Mouse (Mus musculus) embryonic facial prominence, embryonic 10.5 days (tissue): ENCODE measurements around the gene Igf2r. TPM values are rescaled to one million over a fixed set of nuclear protein-coding genes. Genes with fewer than 3 reads are reported as not detected.
A peak's percentile ranks its signal among the peaks of the same experiment; 100 is the strongest.

Experiments
- DNase-seq: peaks from one replicate; pipeline ENCODE4 v3.0.0-alpha.2; 2017; ENCODE audit warnings: low spot score
- H3K27ac ChIP-seq: fragments of 300-500 bp; sonication (generic); replicated peaks from 2 replicates; pipeline ENCODE4 v1.5.1; 2016; ENCODE audit warnings: mild to moderate bottlenecking
- H3K27me3 ChIP-seq: fragments of 300-500 bp; sonication (generic); replicated peaks from 2 replicates; pipeline ENCODE4 v1.6.1; 2016; ENCODE audit warnings: low read depth, mild to moderate bottlenecking; ENCODE audit not compliant: poor library complexity, severe bottlenecking
- H3K36me3 ChIP-seq: fragments of 300-500 bp; sonication (generic); replicated peaks from 2 replicates; pipeline ENCODE4 v1.6.1; 2016; ENCODE audit warnings: mild to moderate bottlenecking, moderate library complexity
- H3K4me1 ChIP-seq: fragments of 300-500 bp; sonication (generic); 2 replicates; pipeline ENCODE4 v1.6.1; 2016
- H3K4me3 ChIP-seq: fragments of 300-500 bp; sonication (generic); 2 replicates; pipeline ENCODE4 v1.5.1; 2016; ENCODE audit warnings: mild to moderate bottlenecking, moderate library complexity
- H3K9me3 ChIP-seq: fragments of 300-500 bp; sonication (generic); 2 replicates; pipeline ENCODE4 v1.6.1; 2016; ENCODE audit warnings: mild to moderate bottlenecking
- WGBS: fragments of 180-500 bp; shearing (Covaris S2); methylation state at CpG from one replicate; pipeline ENCODE4 v1.1.7; 2016; 5-methylcytosine and 5-hydroxymethylcytosine counted together
- polyA plus RNA-seq: library from polyadenylated mRNA; unstranded; fragments of >200 nt; fragmentation: Nextera tagmentation; extraction: Ambion mirVana; gene quantifications from 2 replicates; pipeline ENCODE4 v1.2.1, GENCODE M21; 2016

Gene Igf2r
- polyA plus RNA-seq, 1 experiment from 2014 or later: 27.2 TPM

DNA sequence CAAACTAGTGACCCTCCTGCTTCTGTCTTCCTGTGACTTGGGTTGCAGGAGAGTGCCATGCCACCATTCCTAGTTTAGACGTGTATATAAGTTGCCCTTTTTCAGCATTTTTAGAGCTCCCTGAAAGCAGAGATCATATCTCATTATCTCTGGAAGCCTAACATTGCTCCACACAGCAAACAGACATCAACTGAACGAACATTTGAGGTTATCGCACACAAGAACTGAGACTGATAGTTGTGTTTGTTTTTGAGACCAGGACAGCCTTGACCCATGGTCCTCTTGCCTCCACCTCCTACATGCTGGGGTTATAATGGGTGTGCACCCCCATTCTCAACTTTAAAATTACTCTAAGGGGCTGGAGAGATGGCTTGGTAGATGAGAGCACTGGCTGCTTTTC lies 27.2 kb upstream of the Igf2r start:
- WGBS: 84% methylated on average over 3 of the region's 3 CpGs
- Histone ChIP-seq H3K27ac (no peak overlapping the region), H3K36me3 (peaks cover 20% of the 10 kb centered on the region), H3K27me3 (no peaks in the 10 kb centered on the region), H3K4me3 (no peak overlapping the region), H3K9me3 (no peaks in the 10 kb centered on the region), H3K4me1 (peaks cover 38% of the 10 kb centered on the region)
- no peak for DNase-seq

DNA sequence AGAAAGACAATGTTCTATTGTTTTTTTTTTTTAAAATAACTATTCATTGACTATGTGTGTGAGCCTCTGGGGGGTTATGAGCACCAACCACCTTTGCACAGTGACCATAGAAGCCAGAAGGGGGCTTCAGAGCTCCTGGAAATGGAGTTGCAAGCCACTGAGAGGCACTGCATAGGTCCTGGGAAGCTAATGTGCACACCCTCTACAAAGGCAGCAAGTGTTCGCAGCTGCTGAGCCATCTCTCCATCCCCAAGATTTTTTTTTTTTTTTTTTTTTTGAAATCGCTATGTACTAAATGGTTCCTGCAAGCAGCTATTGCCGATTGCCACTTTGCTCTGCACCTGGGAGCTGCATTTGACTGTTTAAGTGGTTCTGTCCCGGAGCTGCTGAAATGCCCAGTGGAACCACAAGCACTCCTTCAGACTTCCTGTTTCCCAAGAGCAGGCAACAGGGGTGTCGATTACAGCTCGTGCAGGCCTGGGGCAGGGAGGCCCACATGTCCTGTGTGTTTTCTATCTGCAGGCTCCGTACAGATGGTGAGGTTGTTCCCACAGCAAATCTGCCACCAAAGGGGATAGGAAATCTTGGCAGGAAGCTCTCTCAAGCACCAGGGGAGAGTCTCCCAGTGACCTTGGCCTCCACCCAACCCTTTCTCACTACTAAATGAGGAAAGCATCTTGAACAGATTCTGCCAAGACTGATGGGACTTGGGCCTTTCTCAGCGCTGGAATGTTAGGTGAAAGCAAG lies 24.4 kb upstream of the Igf2r start:
- Histone ChIP-seq H3K27me3 (no peaks in the 10 kb centered on the region), H3K4me1 (peaks cover 58% of the 10 kb centered on the region), H3K36me3 (peaks cover 21% of the 10 kb centered on the region), H3K27ac (peak overlapping the region; percentile 76), H3K4me3 (no peak overlapping the region), H3K9me3 (no peaks in the 10 kb centered on the region)
- 49% methylated on average over 8 of the region's 8 CpGs for WGBS
- peak; percentile 62 for DNase-seq

DNA sequence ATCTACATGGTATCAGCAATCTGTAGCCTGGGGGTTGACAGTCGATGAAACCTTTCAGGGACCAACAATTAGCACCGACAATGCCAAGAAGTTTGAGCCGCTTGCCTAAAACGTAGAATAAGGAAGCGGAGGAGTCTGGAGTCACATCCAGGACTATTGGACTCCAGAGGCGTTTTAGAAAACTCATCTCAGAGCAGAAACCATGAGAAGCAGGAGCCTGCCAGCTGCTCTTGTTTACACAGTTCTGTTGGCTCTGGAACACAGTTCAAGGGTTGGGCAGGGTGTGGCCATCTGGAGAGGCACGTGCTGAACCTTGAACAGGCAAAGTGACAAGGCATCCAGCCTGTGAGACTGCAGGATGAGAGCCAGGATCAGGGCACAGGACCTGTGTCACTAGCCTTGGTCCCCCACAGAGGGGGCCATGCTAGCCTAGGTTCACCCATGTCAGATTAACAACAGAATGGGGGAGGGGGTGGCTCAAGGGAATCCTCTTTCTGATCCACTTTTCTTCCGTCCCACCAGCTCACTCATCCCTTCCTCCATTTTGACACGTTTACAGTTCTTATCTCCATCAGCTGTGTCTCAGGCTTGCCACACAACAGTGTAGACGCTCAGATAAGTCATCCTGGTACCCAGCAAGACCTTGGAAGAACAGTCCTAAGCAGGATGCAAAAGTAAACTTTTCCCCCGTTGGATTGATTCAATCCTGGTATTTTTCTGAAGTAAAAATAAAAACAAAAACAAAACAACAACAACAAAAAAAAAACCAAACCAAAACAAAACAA lies 23.1 kb upstream of the Igf2r start:
- Histone ChIP-seq H3K4me1 (peaks cover 58% of the 10 kb centered on the region), H3K36me3 (peaks cover 24% of the 10 kb centered on the region), H3K4me3 (no peak overlapping the region), H3K27me3 (no peaks in the 10 kb centered on the region), H3K27ac (peak overlapping the region; percentile 65), H3K9me3 (peaks cover 10% of the 10 kb centered on the region)
- DNase-seq: no peak
- WGBS: 75% methylated on average over 11 of the region's 11 CpGs

DNA sequence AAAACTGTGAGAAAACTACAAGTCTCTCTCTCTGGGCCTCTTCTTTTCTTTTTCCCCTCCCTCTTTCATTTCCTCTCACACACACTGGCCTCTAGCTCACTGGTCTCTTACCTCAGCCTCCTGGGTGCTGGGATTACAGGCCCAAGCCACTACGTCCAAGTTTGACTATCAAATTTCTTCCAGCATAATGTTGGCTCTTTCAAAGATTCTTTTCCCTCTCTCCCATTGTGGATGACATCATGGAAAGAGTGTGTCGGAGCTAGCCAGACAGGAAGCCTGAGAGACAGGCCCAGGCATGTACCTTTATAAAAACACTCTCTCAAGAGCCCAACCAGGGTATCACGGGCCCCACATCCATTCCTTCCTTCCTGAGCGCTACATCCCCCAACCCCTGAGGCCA lies 22.0 kb upstream of the Igf2r start:
- no peaks in the 10 kb centered on the region for H3K27me3 ChIP-seq
- 37% methylated on average over 4 of the region's 4 CpGs for WGBS
- peaks cover 10% of the 10 kb centered on the region for H3K9me3 ChIP-seq
- H3K27ac ChIP-seq: peak overlapping the region; percentile 81
- DNase-seq: peak; percentile 50
- no peak overlapping the region for H3K4me3 ChIP-seq
- peaks cover 34% of the 10 kb centered on the region for H3K36me3 ChIP-seq
- peaks cover 58% of the 10 kb centered on the region for H3K4me1 ChIP-seq

DNA sequence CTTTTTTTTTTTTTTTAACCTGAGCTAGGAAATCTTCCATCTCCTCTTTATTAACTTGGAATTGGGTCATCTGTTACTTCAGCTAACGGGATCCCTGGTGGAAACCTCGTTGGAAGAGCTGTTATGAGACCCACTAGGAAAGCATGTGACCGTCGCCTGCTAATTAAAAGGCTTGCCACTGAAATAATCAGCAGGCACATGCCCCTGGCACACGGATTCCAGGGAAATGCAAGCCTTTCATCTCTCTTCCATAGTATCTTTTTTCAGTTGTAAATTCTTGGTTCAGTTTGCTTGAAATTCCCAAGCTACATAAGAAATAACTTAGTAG lies 21.6 kb upstream of the Igf2r start:
- Histone ChIP-seq H3K36me3 (peaks cover 38% of the 10 kb centered on the region), H3K9me3 (peaks cover 10% of the 10 kb centered on the region), H3K27me3 (no peaks in the 10 kb centered on the region), H3K4me1 (peaks cover 58% of the 10 kb centered on the region), H3K27ac (peak overlapping the region; percentile 81), H3K4me3 (no peak overlapping the region)
- no peak for DNase-seq
- WGBS: 26% methylated on average over 5 of the region's 5 CpGs

DNA sequence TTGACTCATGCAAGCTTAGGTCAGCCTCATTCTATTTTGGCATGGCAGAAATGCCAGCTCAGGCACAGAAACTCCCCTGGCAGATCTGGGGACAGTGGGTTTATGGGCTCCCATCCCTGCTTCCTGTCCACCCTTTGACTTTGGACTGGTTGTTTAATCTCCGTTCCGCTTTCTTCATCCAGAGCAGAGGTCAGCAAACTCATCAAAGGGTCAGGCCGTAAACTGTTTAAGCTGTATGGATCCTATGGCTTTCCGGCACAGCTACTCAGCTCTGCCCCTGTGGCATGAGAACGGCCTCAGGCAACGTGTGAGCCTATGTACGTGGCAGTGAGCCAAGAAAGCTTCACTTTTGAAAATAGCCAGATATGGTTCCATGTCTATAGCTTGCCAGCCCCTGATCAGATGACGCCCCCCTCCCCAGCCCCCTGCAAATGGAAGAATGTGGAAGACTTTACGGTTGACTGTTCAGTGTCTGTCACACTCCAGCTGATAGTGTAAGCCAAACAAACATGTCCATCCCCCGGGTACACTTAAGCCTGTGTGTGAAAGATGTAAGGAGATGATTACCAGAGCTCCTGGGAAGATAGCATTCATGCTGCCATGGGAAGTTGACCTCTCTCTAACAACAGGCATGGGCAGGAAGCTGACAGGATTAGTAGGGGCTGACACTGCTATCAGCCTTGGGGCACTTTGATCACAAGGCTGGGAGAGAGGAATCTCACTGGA lies 21.1 kb upstream of the Igf2r start:
- Histone ChIP-seq H3K27ac (peak overlapping the region; percentile 81), H3K36me3 (peaks cover 42% of the 10 kb centered on the region), H3K4me1 (peaks cover 55% of the 10 kb centered on the region), H3K27me3 (no peaks in the 10 kb centered on the region), H3K4me3 (no peak overlapping the region), H3K9me3 (peaks cover 10% of the 10 kb centered on the region)
- 12% methylated on average over 10 of the region's 10 CpGs for WGBS
- DNase-seq: peak; percentile 77

DNA sequence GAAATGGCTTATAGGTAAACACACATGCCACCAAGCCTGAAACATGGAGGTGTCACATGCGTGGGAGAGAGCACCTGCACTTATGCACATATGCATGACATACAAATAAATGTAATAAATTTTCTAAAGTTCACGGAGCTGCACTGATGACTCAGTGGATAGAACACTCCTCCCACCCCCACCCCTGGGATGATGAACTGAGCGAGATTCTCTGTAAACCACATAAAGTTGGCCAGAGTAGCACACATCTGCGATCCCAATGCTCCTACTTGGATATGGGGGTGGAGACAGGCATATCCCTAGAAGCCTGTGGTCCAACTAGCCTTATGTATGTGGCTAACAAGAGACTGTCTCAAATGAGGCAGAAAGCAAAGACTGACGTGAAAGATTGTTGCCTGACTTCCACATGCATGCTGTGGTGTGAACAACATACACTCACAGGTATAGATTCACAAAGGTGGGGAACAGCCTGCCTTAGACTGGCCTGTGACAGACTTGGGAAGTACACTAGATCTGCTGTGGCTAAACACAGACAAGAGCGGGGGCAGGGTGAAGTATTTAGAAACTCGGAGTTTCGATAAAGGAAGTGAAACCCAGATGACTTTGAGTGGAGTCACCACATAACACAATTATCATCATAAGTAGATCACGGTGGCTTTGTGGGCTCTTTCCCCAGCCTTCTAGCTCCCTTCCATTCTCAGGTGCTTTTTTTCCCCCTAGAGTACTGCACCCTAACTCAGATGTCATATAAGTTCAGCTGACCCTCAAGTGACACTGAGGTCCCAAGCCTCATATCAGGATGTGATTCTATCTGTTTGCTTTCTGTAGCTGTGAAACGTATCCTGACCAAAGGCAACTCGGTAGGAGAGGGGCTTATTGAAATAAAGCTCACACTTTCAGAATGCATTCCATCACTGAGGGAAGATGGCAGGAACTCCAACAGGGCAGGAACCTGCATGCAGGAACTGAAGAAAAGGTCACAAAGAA lies 13.7 kb upstream of the Igf2r start:
- Histone ChIP-seq H3K27ac (no peak overlapping the region; the same call in 1 of the 2 replicates), H3K27me3 (no peaks in the 10 kb centered on the region), H3K36me3 (peaks cover 35% of the 10 kb centered on the region), H3K9me3 (peaks cover 5% of the 10 kb centered on the region), H3K4me3 (no peak overlapping the region), H3K4me1 (peaks cover 38% of the 10 kb centered on the region)
- DNase-seq: no peak
- WGBS: 74% methylated on average over 11 of the region's 11 CpGs

DNA sequence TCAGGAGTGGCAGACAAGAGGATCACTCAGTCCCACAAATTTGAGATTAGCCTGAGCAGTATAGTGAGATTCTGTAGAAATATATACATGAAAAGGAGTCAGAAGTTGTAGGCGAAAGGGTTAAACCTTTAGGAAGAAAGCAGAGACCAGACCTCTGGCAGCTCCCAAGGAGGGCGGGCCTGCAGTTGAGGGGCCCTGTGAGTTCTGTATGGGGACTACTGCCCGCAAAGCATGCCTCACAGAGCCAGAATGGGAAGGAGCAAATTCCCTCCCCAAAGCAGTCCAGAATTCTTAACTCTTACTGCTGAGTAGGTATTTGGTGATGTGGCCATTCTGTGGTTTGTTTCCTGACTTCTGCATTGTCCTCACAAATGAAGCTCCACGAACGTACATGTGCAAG lies 11.6 kb upstream of the Igf2r start:
- H3K27ac ChIP-seq: peak overlapping the region; percentile 79
- H3K27me3 ChIP-seq: no peaks in the 10 kb centered on the region
- peak; percentile 70 for DNase-seq
- peaks cover 29% of the 10 kb centered on the region for H3K36me3 ChIP-seq
- H3K9me3 ChIP-seq: no peaks in the 10 kb centered on the region
- peaks cover 38% of the 10 kb centered on the region for H3K4me1 ChIP-seq
- peak overlapping the region; percentile 28; the same call in 1 of the 2 replicates for H3K4me3 ChIP-seq
- 47% methylated on average over 5 of the region's 5 CpGs for WGBS

DNA sequence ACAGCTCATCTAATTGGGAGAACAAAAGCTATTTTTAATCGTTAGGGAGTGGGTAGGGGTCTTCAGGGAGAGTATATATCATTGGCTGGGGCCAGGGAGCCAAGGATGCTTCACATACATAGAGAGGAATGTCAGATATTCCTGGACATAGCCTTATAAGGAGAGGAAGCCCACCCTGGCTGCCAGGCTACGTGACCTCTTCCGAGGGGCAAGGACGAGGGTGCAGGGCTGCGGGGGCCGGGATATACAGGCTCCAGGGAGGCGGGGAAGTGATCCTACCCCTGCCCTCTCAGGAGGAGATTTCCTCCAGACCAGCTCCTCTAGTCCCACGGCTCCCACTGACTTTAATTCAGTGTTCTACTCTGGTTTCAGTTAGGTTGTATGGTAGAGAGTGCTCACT lies 10.7 kb upstream of the Igf2r start:
- peak; percentile 70 for DNase-seq
- H3K36me3 ChIP-seq: peaks cover 33% of the 10 kb centered on the region
- H3K9me3 ChIP-seq: no peaks in the 10 kb centered on the region
- H3K4me1 ChIP-seq: peaks cover 38% of the 10 kb centered on the region
- no peaks in the 10 kb centered on the region for H3K27me3 ChIP-seq
- H3K27ac ChIP-seq: peak overlapping the region; percentile 79
- H3K4me3 ChIP-seq: no peak overlapping the region
- WGBS: 25% methylated on average over 8 of the region's 8 CpGs

DNA sequence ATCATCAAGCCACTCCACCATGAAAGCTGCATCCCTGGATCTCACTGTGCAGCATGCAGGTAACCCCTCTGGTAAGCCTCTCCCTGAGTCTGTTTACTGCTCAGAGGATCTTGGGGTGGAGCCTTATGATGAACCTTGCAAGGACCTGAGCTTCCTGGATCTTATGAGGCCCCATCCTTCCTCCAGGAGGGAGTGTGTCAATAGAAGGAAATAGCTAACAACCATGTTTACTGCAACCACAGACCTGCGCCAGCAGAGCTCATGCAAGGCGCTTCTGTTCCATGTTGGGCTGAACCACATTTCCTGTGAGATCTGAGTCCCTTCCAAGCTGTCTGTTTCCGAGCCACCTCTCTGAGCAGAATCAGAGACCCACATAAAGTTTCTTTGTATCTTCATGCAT lies 10.0 kb upstream of the Igf2r start:
- H3K4me1 ChIP-seq: peaks cover 38% of the 10 kb centered on the region
- H3K36me3 ChIP-seq: peaks cover 30% of the 10 kb centered on the region
- no peaks in the 10 kb centered on the region for H3K27me3 ChIP-seq
- WGBS: 74% methylated on average over 3 of the region's 3 CpGs
- H3K9me3 ChIP-seq: no peaks in the 10 kb centered on the region
- DNase-seq: no peak
- peak overlapping the region; percentile 79 for H3K27ac ChIP-seq
- no peak overlapping the region for H3K4me3 ChIP-seq

DNA sequence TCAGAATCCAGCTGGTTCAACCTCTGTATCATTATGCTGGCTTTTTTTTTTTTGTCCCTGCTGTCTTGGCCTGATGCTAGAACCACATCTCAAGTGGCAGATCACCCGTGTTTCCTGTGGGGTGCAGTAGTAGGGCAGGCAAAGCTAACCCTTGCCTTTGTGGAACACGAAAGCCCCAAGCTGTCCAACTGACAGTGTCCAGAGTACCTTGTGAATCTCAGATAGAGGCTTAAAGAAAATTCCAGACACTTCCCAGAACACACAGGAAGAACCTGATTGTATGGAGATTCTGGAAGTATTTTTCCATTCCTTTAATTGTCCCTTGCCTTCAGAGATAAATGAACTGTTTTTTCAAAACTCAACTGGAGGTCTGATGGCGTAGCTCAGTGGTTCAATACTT lies 4.5 kb upstream of the Igf2r start:
- peaks cover 12% of the 10 kb centered on the region for H3K4me1 ChIP-seq
- H3K4me3 ChIP-seq: no peak overlapping the region
- peaks cover 16% of the 10 kb centered on the region for H3K9me3 ChIP-seq
- no peak for DNase-seq
- no peak overlapping the region for H3K27ac ChIP-seq
- H3K27me3 ChIP-seq: no peaks in the 10 kb centered on the region; the same call in 1 of the 2 replicates
- peaks cover 55% of the 10 kb centered on the region for H3K36me3 ChIP-seq
- 79% methylated on average over 3 of the region's 3 CpGs for WGBS

GRCm38 (mm10) chr17:12770500-12770899 lies 1.0 kb upstream of the Igf2r start:
- H3K27ac ChIP-seq: no peak overlapping the region
- 80% methylated on average over 5 of the region's 5 CpGs for WGBS
- peaks cover 16% of the 10 kb centered on the region for H3K9me3 ChIP-seq
- H3K27me3 ChIP-seq: no peaks in the 10 kb centered on the region; the same call in 1 of the 2 replicates
- H3K36me3 ChIP-seq: peaks cover 62% of the 10 kb centered on the region
- no peak for DNase-seq
- H3K4me1 ChIP-seq: peaks cover 44% of the 10 kb centered on the region
- H3K4me3 ChIP-seq: no peak overlapping the region
